Mouse (Mus musculus) intestine, embryonic 14.5 days (tissue): ENCODE measurements around the gene Phactr3. TPM values are rescaled to one million over a fixed set of nuclear protein-coding genes. Genes with fewer than 3 reads are reported as not detected.

Experiments used
- ATAC-seq: fragments of 200-750 bp; cut with Nextera tagmentation; replicated peaks from 2 replicates; pipeline ENCODE4 v1.8.0; 2017; ENCODE audit warnings: low read depth, moderate number of reproducible peaks, moderate TSS enrichment, moderate library complexity; ENCODE audit not compliant: low FRiP score, low TSS enrichment
- DNase-seq: peaks from one replicate; pipeline ENCODE4 v3.0.0-alpha.2; 2018; ENCODE audit warnings: low spot score
- H3K27ac ChIP-seq: fragments of 300-500 bp; sonication (generic); 2 replicates; pipeline ENCODE4 v1.5.1; 2014; ENCODE audit warnings: low read depth, mild to moderate bottlenecking, control low read depth
- H3K27me3 ChIP-seq: fragments of 300-500 bp; sonication (generic); replicated peaks from 2 replicates; pipeline ENCODE4 v1.6.1; 2014; ENCODE audit warnings: low read length, control low read depth; ENCODE audit not compliant: control insufficient read depth, insufficient read depth
- H3K36me3 ChIP-seq: fragments of 300-500 bp; sonication (generic); 2 replicates; pipeline ENCODE4 v1.6.1; 2014; ENCODE audit warnings: low read length, control low read depth; ENCODE audit not compliant: control insufficient read depth, insufficient read depth
- H3K4me1 ChIP-seq: fragments of 300-500 bp; sonication (generic); replicated peaks from 2 replicates; pipeline ENCODE4 v1.6.1; 2014; ENCODE audit warnings: low read length, control low read depth, mixed read lengths; ENCODE audit not compliant: control insufficient read depth, insufficient read depth
- H3K4me2 ChIP-seq: fragments of 300-500 bp; sonication (generic); 2 replicates; pipeline ENCODE4 v1.6.1; 2014; ENCODE audit warnings: low read length
- H3K4me3 ChIP-seq: fragments of 300-500 bp; sonication (generic); 2 replicates; pipeline ENCODE4 v1.5.1; 2014; ENCODE audit warnings: low read depth, low read length, control low read depth, mixed read lengths
- H3K9ac ChIP-seq: fragments of 300-500 bp; sonication (generic); 2 replicates; pipeline ENCODE4 v1.6.1; 2014; ENCODE audit warnings: mild to moderate bottlenecking, low read length
- H3K9me3 ChIP-seq: fragments of 300-500 bp; sonication (generic); 2 replicates; pipeline ENCODE4 v1.6.1; 2016; ENCODE audit warnings: low read length, control low read depth; ENCODE audit not compliant: control insufficient read depth
- WGBS: fragments of 180-500 bp; shearing (Covaris S2); extraction: QIAGEN DNeasy Blood & Tissue Kit; methylation state at CpG from one replicate; pipeline ENCODE4 v1.1.7; 2014; 5-methylcytosine and 5-hydroxymethylcytosine counted together
- polyA plus RNA-seq: library from polyadenylated mRNA; unstranded; fragments of >200 nt; fragmentation: Nextera tagmentation; extraction: Ambion mirVana; gene quantifications from 2 replicates; pipeline ENCODE4 v1.2.1, GENCODE M21; 2014

Gene Phactr3
- polyA plus RNA-seq, 1 experiment from 2014 or later, result 2.3 TPM

DNA sequence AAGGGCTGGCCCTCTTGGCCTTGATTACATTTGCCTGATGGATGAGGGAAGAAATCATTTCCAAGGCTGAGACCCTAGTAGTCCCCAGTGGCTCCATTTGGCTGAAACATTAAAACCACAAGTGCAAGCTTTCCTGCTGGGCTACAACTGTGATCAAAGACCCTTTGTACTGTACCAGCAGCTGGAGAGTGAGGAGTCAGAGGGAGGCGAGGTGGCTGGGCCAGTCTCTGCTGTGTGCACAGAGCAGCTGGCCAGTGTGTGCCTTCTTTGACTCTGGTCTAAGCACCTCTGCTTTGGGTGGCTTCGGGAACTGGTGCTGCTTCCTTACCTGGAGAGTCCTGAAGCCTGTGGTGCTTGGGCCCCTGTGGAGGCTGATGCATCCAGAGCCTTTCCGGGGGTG lies 122.6 kb downstream of the Phactr3 start:
- DNase-seq, result no peak

DNA sequence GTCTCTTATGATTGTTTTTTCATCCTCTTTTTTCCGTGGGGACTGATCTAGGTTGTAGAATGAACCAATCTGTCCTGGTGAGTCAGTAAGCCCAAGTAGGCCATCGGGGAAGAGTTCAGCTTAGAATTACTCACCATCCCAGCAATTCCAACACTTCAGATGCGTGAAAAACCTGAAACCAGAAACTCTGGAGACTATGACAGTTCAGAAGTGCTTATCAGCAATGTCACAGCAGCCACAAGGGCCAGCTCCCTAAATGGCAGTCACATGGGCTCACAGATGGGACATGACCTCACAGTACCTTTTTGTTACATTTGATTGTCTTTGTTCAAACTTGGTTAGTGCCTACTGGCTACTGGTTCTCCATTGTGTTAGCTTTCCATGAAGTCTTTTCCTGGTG lies 124.2 kb downstream of the Phactr3 start:
- no peaks in the 10 kb centered on the region for H3K36me3 ChIP-seq
- ATAC-seq (no peak), DNase-seq (no peak)
- WGBS, result 61% methylated on average over 3 of the region's 3 CpGs
- H3K4me2 ChIP-seq, result no peak overlapping the region
- no peak overlapping the region for H3K27ac ChIP-seq
- H3K9ac ChIP-seq, result no peak overlapping the region
- H3K4me1 ChIP-seq, result no peaks in the 10 kb centered on the region
- H3K27me3 ChIP-seq, result no peaks in the 10 kb centered on the region
- no peak overlapping the region for H3K4me3 ChIP-seq
- no peaks in the 10 kb centered on the region for H3K9me3 ChIP-seq

More for the DNA sequence above, 122.6 kb downstream of the Phactr3 start:
- ATAC-seq, result peak; percentile 50; the same call in 1 of the 2 replicates
- no peak overlapping the region for H3K9ac ChIP-seq
- WGBS, result 50% methylated on average over 3 of the region's 3 CpGs
- H3K27ac ChIP-seq, result no peak overlapping the region
- no peaks in the 10 kb centered on the region for H3K36me3 ChIP-seq
- no peak overlapping the region for H3K4me2 ChIP-seq
- no peaks in the 10 kb centered on the region for H3K9me3 ChIP-seq
- H3K4me1 ChIP-seq, result no peaks in the 10 kb centered on the region
- no peaks in the 10 kb centered on the region for H3K27me3 ChIP-seq
- H3K4me3 ChIP-seq, result no peak overlapping the region

DNA sequence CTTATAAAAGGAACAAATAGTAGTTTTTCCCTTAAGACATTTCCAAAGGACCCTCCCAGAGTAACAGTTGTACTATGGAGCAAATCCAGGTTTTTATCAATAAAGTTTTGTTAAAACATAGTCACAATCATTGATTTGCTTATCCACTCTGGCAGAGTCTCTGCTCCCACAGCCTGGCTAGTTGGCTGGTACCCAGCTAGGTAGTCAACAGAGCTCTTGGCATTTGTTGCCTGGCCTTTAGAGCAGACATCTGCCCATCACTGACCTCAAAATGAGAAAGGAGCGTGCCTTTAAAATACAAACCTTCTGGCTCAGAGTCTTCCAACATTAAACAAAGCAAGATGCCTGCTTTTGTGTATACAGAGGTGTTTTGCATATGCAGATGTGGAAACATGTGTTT lies 126.1 kb downstream of the Phactr3 start:
- no peak for DNase-seq
- Histone ChIP-seq H3K4me3 (no peak overlapping the region), H3K27me3 (no peaks in the 10 kb centered on the region), H3K4me1 (no peaks in the 10 kb centered on the region), H3K9me3 (no peaks in the 10 kb centered on the region), H3K4me2 (no peak overlapping the region), H3K36me3 (no peaks in the 10 kb centered on the region), H3K9ac (no peak overlapping the region), H3K27ac (no peak overlapping the region)
- WGBS, result 86% methylated on average over 1 of the region's 1 CpGs
- no peak for ATAC-seq

DNA sequence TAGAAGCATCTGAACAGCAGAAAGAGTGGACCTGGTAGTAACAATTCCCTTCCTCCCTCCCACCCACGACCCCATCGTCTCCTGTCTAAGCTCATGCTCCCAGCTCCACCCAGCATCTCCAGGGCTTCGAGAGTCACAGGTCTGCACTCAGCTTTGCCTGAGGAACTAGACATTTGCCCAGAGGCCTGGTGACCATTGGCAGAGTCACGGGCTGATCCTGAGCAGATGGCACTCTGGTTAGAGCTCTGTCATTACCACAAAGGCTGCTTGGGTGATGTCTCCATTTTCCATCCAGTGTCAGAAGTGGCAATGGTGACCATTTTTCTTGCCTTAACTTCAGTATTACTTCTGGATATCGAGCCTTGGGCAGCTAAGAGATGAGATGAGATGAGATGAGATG lies 127.1 kb downstream of the Phactr3 start:
- Histone ChIP-seq H3K4me1 (no peaks in the 10 kb centered on the region), H3K27me3 (no peaks in the 10 kb centered on the region), H3K4me2 (no peak overlapping the region), H3K36me3 (no peaks in the 10 kb centered on the region), H3K4me3 (no peak overlapping the region), H3K9me3 (no peaks in the 10 kb centered on the region), H3K27ac (no peak overlapping the region), H3K9ac (no peak overlapping the region)
- DNase-seq, result no peak
- 79% methylated on average over 5 of the region's 5 CpGs for WGBS
- no peak for ATAC-seq

DNA sequence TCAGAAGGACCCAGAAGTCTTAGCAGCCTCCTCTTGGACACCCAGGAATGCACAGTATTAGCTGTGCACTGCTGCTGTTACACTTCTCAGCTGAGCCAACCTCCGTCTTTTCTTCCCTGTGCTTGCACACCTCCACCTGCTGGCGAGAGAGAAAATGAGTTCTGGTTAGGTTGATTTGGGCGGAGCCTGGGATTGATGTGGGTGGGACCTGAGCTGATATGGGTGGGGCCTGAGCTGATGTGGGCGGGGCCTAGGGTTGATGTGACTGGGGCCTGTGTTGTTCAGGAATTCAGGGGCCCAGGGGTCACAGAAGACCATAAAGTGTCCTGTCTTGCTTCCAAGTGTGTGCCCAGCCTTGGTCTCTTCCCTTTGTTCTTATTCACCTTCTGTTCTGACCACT lies 128.0 kb downstream of the Phactr3 start:
- Histone ChIP-seq H3K36me3 (no peaks in the 10 kb centered on the region), H3K4me3 (no peak overlapping the region), H3K27ac (no peak overlapping the region), H3K9me3 (no peaks in the 10 kb centered on the region), H3K27me3 (no peaks in the 10 kb centered on the region), H3K4me1 (no peaks in the 10 kb centered on the region), H3K9ac (no peak overlapping the region), H3K4me2 (no peak overlapping the region)
- no peak for ATAC-seq
- WGBS, result 51% methylated on average over 4 of the region's 4 CpGs
- no peak for DNase-seq

DNA sequence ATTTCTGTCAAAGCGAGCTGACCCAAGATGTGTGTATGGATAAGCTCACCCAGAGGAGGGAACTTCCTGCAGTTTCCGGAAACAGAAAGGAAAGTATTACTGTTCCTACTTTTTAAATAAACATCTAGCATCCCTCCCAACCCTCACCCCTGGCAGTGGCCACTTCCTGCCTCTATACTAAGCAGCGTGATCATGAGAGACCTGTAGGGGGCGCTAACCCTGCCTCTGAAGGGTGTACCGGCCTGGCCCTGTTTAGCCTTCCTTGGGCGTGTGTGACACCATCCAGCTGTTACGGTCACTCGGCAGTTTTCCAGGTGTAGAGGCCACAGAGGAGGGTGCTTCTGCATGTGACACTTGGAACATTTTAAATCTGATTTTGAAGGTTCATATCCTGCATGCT lies 128.5 kb downstream of the Phactr3 start:
- H3K9ac ChIP-seq, result no peak overlapping the region
- no peak for ATAC-seq
- no peak overlapping the region for H3K4me3 ChIP-seq
- no peak overlapping the region for H3K4me2 ChIP-seq
- no peaks in the 10 kb centered on the region for H3K9me3 ChIP-seq
- H3K27ac ChIP-seq, result no peak overlapping the region
- DNase-seq, result no peak
- no peaks in the 10 kb centered on the region for H3K4me1 ChIP-seq
- 55% methylated on average over 8 of the region's 8 CpGs for WGBS
- no peaks in the 10 kb centered on the region for H3K36me3 ChIP-seq
- H3K27me3 ChIP-seq, result no peaks in the 10 kb centered on the region

DNA sequence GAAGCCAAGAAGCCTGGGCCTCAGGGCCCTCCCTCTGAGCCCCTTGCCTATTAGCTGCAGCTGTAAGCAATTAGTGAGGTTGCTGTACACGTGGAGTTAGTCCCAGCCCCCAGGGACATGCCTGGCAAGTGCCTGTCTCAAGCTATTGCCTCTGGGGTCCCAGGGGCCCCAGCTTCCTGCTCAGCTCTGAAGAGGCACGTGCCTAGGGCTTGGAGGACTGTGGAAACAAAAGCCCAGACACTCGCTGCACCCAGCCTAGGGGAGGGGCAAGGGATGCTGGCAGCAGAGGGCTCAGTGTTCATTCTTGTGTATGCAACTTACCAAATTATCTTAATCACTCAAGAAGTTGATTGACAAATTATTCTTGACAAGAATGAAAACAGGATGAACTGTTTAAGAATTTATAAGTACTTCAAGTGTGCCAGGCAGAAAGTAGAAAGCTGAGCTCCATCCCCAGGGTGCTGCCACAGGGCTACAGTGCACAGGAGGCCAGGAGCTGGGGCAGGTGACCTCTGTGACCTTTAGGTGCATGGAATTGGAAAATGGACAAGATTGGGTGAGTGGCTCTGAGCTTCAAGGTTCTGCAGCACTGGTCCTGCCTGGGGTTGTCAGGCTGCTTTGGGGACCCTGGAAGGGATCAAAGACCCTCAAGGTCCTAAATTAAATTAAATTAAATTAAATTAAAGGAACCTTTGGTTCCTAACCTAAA lies 138.5 kb downstream of the Phactr3 start:
- DNase-seq (peak; percentile 52), ATAC-seq (peak; percentile 71; the same call in 1 of the 2 replicates)
- Histone ChIP-seq H3K27ac (no peak overlapping the region), H3K9me3 (no peaks in the 10 kb centered on the region), H3K36me3 (no peaks in the 10 kb centered on the region), H3K4me1 (no peaks in the 10 kb centered on the region), H3K4me3 (no peak overlapping the region), H3K9ac (no peak overlapping the region), H3K4me2 (no peak overlapping the region), H3K27me3 (no peaks in the 10 kb centered on the region)
- 4% methylated on average over 3 of the region's 3 CpGs for WGBS

DNA sequence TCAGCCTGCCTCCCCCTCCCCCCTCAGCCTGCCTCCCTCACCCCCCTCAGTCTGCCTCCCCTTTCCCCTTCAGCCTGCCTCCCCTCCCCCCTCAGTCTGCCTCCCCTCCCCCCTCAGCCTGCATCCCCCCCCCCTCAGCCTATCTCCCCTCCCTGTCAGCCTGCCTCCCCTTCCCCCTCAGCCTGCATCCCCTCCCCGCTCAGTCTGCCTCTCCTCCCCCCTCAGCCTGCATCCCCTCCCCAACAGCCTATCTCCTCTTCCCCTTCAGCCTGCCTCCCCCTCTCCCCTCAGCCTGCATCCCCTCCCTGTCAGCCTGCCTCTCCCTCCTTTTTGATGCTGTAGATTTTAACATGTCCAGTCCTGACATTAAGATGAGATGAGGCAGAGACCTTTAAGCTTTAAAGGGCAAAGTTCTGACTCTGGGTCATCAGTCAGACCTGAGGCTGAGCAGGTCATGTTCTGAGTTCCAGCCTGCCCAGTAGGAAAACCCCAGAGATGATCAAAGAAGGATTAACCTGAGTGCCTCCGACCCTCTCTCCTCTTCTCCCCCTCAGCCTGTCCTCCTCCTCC lies 139.3 kb downstream of the Phactr3 start:
- Histone ChIP-seq H3K27ac (no peak overlapping the region), H3K9me3 (no peaks in the 10 kb centered on the region), H3K4me3 (no peak overlapping the region), H3K36me3 (no peaks in the 10 kb centered on the region), H3K9ac (no peak overlapping the region), H3K4me2 (no peak overlapping the region), H3K4me1 (no peaks in the 10 kb centered on the region), H3K27me3 (no peaks in the 10 kb centered on the region)
- DNase-seq, result no peak
- whole genome bisulfite sequencing, result 0% methylated on average over 1 of the region's 2 CpGs
- no peak for ATAC-seq

DNA sequence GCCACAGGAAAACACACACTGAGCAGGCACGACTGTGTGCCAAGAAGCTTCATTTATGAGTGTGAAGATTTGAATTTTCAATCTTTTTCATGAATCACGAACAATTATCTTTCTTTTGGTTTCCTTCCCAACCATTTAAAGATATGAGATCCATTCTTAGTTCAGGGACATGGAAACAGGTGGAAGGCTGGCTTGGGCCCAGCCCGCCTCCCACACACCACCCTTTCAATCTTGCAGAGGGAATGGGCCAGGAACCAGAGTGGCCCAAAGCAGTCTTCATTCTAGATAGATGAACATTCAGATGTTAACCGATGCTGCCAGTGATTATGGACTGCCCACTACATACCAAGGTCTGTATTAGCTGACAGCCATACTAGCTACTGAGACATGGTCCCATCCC lies 144.3 kb downstream of the Phactr3 start:
- Histone ChIP-seq H3K27ac (no peak overlapping the region), H3K4me3 (no peak overlapping the region), H3K27me3 (no peaks in the 10 kb centered on the region), H3K36me3 (no peaks in the 10 kb centered on the region), H3K4me1 (no peaks in the 10 kb centered on the region), H3K4me2 (no peak overlapping the region), H3K9me3 (no peaks in the 10 kb centered on the region), H3K9ac (no peak overlapping the region)
- no peak for DNase-seq
- ATAC-seq, result no peak
- 85% methylated on average over 4 of the region's 4 CpGs for WGBS
